Mouse (Mus musculus) kidney, adult 11 months (tissue): Measurements from ENCODE around the gene Myh9.

Experiments
- DNase-seq: peaks from one replicate; pipeline ENCODE4 v3.0.0; 2022

Gene Myh9

DNA sequence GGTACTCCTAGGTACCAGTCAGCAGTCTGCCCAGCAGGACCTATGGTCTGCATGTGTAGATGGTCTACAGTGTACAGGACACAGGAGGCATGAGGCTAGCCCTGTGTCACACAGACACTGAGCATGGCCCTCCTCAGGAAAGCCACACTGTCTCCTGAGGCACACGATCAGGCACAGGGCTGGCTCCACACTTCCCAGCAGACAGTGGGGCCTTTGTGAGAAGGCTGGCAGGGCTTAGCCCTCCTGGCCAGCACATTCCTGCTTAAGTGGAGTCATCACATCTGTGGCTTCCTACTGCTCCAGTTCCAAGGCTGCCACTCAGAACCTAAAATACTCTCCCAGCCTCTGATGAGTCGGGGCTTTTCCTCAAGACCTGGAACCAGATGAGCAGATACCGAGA is 38.2 kb downstream of the Myh9 start:
- no peak for DNase-seq

GRCm38 (mm10) chr15:77802992-77803391 is 39.0 kb downstream of the Myh9 start:
- no peak for DNase-seq

- no peak for DNase-seq
These were observed 40.8 kb downstream of the Myh9 start for GRCm38 (mm10) chr15:77801188-77801587.

DNA sequence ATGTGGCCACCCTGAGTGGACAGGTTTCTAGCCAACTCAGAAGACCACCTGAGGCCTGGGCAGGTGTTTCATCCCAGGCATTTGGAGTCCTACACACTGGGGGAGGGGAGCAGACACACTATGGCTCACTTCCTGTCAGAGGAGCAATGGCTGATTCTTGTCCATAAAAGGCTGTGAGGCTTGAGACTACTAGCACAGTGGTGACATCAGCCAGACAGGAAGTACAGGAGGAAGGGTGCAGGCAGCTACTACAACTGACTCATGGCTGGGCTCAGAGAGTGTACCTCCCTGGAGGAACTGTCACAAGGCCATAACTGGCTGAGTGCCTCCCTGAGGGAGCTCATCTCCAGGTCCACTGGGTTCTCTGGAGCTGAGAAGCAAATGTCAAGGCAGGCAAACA is 41.5 kb downstream of the Myh9 start:
- peak; percentile 84 for DNase-seq

GRCm38 (mm10) chr15:77799491-77800474 is 42.2 kb downstream of the Myh9 start:
- DNase-seq, result no peak

DNA sequence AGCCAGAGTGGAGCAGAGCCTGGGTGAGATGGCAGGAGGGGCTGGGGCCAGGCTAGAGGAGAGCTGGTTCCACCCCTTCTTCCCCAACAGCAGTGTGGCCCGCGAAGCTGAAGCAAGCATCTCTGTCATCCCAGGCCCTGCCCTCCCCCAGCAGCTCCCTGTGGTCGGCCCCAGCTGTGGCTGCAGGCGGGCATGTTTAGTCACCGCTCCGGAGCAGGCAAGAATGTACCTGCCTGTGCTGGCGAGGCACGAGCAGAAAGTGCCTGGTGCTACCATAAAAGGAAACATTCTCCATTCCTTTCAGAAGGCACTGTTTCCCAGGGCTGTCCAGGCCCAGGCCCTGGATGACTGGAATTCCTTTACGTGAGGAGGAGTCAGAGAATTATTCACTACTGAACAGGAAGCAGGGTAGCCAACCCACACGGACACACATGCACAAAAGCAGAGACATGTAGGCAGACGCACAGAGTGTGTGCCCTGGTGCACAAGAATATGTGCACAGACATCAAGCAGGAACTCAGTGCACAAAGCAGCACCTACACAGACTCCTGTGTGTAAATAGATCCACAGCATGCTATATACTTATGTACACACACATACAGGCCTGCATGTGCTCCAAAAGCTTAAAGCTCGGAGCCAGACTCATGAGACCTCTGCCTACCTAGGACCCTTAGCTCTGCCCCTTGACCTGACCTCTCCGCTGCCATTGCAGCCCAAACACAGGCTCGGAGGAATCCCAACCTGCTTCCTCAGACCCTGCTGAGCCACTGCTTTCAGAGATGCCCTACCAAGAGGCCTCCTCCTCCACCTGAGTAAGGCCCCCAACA is 43.1 kb downstream of the Myh9 start:
- peak; percentile 82 for DNase-seq

GRCm38 (mm10) chr15:77797609-77798411 is 44.2 kb downstream of the Myh9 start:
- DNase-seq, result peak; percentile 78

- DNase-seq, result no peak
These were observed 45.5 kb downstream of the Myh9 start for GRCm38 (mm10) chr15:77796409-77797035.

DNA sequence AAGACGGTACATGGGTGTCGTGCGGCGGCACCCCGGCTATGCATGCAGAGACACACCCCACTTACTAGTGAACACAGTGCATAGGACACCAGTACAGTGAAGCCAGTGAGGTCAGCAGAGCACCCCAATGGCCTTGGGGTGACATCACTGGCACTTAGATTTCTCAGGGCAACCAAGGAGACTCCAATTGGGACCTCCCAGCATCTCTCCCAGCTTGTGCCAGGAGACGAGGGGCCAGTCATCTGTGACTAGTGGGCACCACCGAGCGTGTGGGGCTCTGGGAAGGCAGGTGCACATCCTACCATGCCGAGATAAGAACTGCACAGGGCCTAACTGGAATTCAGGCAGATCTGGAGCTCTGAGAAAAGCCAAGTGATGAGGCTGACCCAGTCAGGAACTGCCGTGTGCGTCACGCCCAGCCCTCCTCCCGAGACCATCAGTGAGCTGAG is 47.0 kb downstream of the Myh9 start:
- no peak for DNase-seq

- DNase-seq, result no peak
These were observed 47.7 kb downstream of the Myh9 start for GRCm38 (mm10) chr15:77794138-77794907.

- DNase-seq, result no peak
These were observed 48.4 kb downstream of the Myh9 start for GRCm38 (mm10) chr15:77793554-77793953.

GRCm38 (mm10) chr15:77793094-77793493 is 48.9 kb downstream of the Myh9 start:
- DNase-seq, result no peak

DNA sequence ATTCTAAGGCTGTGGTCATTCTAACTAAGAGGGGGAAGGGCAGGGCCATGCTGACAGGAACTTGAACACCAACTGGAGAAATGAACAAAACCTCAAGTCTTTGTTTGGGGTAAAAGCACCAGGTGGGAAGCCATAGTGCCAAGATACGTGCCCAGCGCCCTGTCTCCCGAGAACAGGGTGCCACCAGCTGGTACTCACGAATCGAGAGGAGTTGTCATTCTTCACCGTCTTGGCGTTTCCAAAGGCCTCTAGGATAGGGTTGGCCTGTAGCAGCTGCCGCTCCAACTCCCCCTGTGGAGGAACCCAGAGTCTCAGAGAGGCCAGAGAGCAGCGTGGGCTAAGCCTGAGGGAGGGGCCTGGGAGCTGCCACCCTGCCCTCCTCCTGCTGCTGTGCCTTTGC is 49.9 kb downstream of the Myh9 start:
- no peak for DNase-seq

DNA sequence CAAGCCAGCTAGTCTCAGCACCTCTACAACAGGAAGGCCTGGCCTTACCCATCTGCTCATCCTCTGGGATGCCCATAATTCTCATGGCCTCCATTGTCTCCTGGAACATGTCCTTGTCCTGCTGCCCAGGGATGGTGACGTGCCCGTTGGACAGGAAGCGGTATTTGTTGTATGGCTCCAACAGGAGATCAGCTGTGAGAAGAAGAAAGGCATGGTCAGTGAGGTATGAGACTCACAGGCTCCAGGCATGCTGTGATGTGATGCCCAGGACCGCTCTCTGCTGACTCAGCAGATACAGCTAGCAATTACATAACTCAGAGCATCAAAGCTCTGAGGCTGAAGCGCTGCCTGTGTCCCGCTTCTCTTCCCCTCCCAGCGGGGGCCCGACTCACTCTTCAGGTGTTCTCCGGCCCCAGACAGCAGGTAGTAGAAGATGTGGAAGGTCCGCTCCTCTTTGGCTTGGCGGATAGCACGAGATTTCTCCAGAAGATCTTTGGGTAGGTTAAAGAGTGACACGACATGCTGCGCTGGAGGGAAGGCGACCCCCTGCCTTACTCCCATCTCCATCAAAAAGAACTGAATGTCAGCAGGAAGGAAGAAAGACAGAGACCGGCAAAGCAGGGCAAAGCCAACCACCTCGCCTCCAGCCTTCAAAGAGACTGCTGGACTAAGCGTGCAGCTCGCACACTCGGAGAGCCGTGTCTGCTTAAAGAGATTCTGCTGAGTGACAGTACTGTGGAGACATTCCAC is 51.1 kb downstream of the Myh9 start:
- no peak for DNase-seq

DNA sequence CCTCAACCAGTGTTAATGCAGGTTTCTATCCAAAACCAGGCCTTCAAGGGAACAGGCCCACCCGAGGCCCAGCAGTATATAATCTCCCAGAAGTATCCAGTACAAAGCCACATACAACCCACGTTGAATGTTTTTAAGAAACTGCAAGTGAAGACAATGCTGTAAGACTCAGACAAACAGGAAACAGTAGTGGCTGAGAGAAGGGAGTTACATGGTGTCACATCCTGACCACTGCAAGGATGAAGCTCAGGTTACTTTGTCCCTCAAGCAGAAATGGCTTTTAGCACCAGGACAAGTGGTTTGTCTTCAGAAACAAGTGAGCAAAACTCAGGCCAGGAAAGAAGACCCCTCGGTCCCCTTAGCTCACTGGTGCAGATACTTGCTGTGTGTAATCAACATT is 52.8 kb downstream of the Myh9 start:
- no peak for DNase-seq

DNA sequence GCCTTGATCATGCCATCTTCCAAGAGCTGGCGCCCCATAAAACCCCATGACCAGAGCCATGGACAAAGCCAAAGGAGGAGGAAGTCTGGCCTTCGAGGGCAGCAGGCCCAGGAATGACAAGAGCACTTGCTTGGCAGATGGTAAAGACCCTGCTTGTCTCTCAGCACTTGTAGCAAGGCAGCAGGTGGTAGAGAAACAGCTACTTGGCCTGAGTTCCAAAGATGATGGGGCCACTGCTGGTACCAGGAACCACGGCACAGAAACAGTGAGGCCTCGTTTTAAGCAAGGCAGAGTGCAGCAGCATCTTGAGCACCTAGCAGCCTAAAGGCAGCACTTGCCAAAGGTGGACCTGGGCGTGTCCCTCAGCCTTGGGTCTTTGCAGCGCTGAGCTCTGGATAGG is 53.6 kb downstream of the Myh9 start:
- no peak for DNase-seq

DNA sequence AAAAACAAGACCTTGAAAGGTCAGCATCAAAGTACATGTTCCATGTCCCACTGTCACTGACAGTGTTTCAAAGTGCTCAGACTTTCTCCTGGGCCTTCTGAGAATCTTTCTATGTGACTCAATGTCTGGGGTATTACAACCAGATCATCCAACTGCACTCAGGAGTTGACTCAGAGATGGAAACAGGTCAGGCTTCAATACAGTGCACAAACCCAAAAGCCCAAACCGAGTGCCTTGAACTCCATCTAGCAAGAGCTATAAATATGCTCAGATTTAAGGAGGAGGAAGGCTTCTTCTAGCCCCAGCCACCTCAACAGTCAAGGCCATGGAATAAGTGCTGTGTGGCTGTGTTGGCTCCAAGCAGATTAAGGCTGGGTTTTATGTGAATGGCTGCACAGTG is 56.2 kb downstream of the Myh9 start:
- DNase-seq, result no peak

GRCm38 (mm10) chr15:77784039-77784824 is 57.7 kb downstream of the Myh9 start:
- DNase-seq, result no peak

DNA sequence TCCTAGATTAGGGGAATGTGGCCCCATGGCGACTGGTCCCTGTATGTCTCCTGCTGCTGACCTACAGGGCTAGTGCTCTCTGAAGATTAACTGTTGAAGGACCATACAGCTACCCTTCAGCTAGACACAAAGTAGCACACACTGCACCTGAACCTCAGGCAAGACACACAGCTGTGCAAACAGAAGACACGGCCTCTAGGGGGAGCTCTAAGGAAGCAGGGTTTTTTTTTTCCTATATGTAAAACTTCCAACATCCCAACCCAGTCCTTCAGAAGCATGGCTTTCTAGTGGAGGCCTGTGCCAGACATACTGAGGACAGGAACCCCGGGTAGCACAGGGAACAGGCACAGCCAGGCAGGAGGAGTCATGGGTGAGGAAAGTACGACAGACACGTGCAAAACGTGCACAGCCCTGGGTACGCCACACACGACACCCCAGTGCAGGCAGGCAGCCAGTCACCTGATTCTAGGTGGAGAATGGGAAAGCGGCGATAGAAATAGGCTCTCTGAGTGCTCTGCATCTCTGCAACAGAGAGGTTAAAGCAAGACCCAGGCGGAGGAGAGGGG is 59.4 kb downstream of the Myh9 start:
- no peak for DNase-seq
